Mouse (Mus musculus) liver, postnatal 0 days (tissue): ENCODE data around the gene Gm20532.

ENCODE experiments used
- CTCF ChIP-seq: sonication (generic); IDR thresholded peaks from 2 replicates; pipeline ENCODE4 v1.5.1; 2016; ENCODE audit warnings: antibody characterized with exemption, low read depth
- EP300 ChIP-seq: IDR thresholded peaks from 2 replicates; pipeline ENCODE4 v1.6.1; 2016; ENCODE audit warnings: antibody characterized with exemption, low read depth, mild to moderate bottlenecking

DNA sequence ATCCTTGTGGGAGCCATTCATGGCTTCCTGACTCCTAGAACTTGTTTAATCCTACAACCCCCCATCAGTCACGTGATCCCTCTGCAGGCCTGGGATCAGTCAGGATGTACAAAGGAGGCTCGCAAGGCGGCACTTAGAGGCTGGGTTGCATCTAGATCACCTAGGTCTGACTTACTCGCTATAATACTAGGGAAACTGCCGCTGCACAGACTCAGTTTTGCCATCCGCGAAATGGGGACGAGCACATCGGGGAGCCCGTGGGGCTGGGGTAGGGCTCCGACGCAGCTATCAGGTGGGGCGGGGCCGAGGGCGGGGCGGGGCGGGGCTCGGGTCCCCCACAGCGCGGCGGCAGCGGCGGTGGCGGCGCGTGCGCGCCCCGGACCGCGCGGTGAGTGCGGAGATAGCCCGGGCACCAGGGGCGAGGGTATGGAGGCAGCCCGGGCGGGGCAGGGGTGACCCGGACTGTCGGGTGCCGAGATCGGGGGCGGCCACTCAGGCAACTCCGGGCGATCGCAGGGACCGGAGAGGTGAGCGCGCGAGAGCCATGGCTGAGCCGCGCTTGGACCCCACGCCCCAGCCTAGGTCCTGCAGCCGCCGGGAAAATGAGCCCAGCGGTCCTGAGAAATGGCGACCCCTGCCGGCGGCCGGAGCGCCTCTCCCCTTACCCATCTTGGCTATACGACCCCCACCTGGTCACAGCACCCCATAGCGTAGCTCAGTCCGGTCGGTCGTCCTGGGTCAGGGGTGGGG is at the start of gene Gm20532:
- TF ChIP-seq CTCF (peak; percentile 63), EP300 (no peak)
